Mouse (Mus musculus) cerebellum, adult 8-10 months (tissue): ENCODE measurements around the gene Abcg5.

Experiments used
- DNase-seq: peaks from one replicate; pipeline ENCODE4 v3.0.0; 2022

Abcg5 gene

GRCm38 (mm10) chr17:84684284-84684683, 1.5 kb upstream of the Abcg5 start:
- no peak for DNase-seq

GRCm38 (mm10) chr17:84681670-84682069, 1.1 kb downstream of the Abcg5 start:
- no peak for DNase-seq

- DNase-seq, result no peak
Measured at GRCm38 (mm10) chr17:84677595-84677994, 5.2 kb downstream of the Abcg5 start.

GRCm38 (mm10) chr17:84675951-84676366, 6.9 kb downstream of the Abcg5 start, which contains the start of gene Abcg8:
TSS of gene Abcg8 (plus strand) at chr17:84676302.
- DNase-seq, result no peak

- no peak for DNase-seq
Measured at GRCm38 (mm10) chr17:84675204-84675603, 7.6 kb downstream of the Abcg5 start.

GRCm38 (mm10) chr17:84674048-84674447, 8.8 kb downstream of the Abcg5 start:
- DNase-seq, result no peak

- no peak for DNase-seq
Measured at GRCm38 (mm10) chr17:84672376-84673369, 10.1 kb downstream of the Abcg5 start.

- no peak for DNase-seq
Measured at GRCm38 (mm10) chr17:84667848-84668247, 15.0 kb downstream of the Abcg5 start.

GRCm38 (mm10) chr17:84665691-84666090, 17.1 kb downstream of the Abcg5 start:
- no peak for DNase-seq

GRCm38 (mm10) chr17:84665053-84665452, 17.8 kb downstream of the Abcg5 start:
- no peak for DNase-seq

GRCm38 (mm10) chr17:84658951-84659350, 23.9 kb downstream of the Abcg5 start:
- DNase-seq, result no peak

GRCm38 (mm10) chr17:84658195-84658594, 24.6 kb downstream of the Abcg5 start:
- DNase-seq, result no peak

- DNase-seq, result no peak
Measured at GRCm38 (mm10) chr17:84657782-84658181, 25.0 kb downstream of the Abcg5 start.

- no peak for DNase-seq
Measured at GRCm38 (mm10) chr17:84657422-84657732, 25.4 kb downstream of the Abcg5 start.

GRCm38 (mm10) chr17:84656653-84657421, 26.0 kb downstream of the Abcg5 start:
- no peak for DNase-seq

GRCm38 (mm10) chr17:84656205-84656604, 26.6 kb downstream of the Abcg5 start:
- DNase-seq, result no peak

- no peak for DNase-seq
Measured at GRCm38 (mm10) chr17:84653544-84653943, 29.3 kb downstream of the Abcg5 start.

GRCm38 (mm10) chr17:84650302-84651017, 32.4 kb downstream of the Abcg5 start:
- DNase-seq, result no peak

GRCm38 (mm10) chr17:84647630-84648029, 35.2 kb downstream of the Abcg5 start:
- DNase-seq, result no peak

GRCm38 (mm10) chr17:84646477-84646876, 36.3 kb downstream of the Abcg5 start:
- DNase-seq, result no peak

GRCm38 (mm10) chr17:84645894-84646293, 36.9 kb downstream of the Abcg5 start:
- DNase-seq, result no peak

- DNase-seq, result no peak
Measured at GRCm38 (mm10) chr17:84645119-84645518, 37.7 kb downstream of the Abcg5 start.
